Mouse (Mus musculus) embryonic facial prominence, embryonic 15.5 days (tissue): Measurements from ENCODE around the gene Kcnc1. TPM values are rescaled to one million over a fixed set of nuclear protein-coding genes. Genes with fewer than 3 reads are reported as not detected.

Experiments
- ATAC-seq: fragments of 200-750 bp; cut with Nextera tagmentation; 2 replicates; pipeline ENCODE4 v1.8.0; 2017; ENCODE audit warnings: low read depth, moderate TSS enrichment; ENCODE audit not compliant: insufficient number of reproducible peaks, low FRiP score, low TSS enrichment
- H3K27ac ChIP-seq: fragments of 300-500 bp; sonication (generic); replicated peaks from 2 replicates; pipeline ENCODE4 v1.5.1; 2015; ENCODE audit warnings: mild to moderate bottlenecking, inconsistent platforms
- H3K27me3 ChIP-seq: fragments of 300-500 bp; sonication (generic); 2 replicates; pipeline ENCODE4 v1.6.1; 2015; ENCODE audit warnings: inconsistent platforms
- H3K36me3 ChIP-seq: fragments of 300-500 bp; sonication (generic); 2 replicates; pipeline ENCODE4 v1.6.1; 2015; ENCODE audit warnings: mild to moderate bottlenecking, inconsistent platforms
- H3K4me1 ChIP-seq: fragments of 300-500 bp; sonication (generic); 2 replicates; pipeline ENCODE4 v1.6.1; 2015; ENCODE audit warnings: inconsistent platforms
- H3K4me2 ChIP-seq: fragments of 300-500 bp; sonication (generic); replicated peaks from 2 replicates; pipeline ENCODE4 v1.6.1; 2015; ENCODE audit warnings: mild to moderate bottlenecking, inconsistent platforms
- H3K4me3 ChIP-seq: fragments of 300-500 bp; sonication (generic); replicated peaks from 2 replicates; pipeline ENCODE4 v1.5.1; 2015; ENCODE audit warnings: mild to moderate bottlenecking, inconsistent platforms
- H3K9ac ChIP-seq: fragments of 300-500 bp; sonication (generic); 2 replicates; pipeline ENCODE4 v1.6.1; 2015; ENCODE audit warnings: inconsistent platforms
- H3K9me3 ChIP-seq: fragments of 300-500 bp; sonication (generic); replicated peaks from 2 replicates; pipeline ENCODE4 v1.6.1; 2016; ENCODE audit warnings: inconsistent platforms
- WGBS: fragments of 180-500 bp; shearing (Covaris S2); methylation state at CpG from one replicate; pipeline ENCODE4 v1.1.7; 2015; 5-methylcytosine and 5-hydroxymethylcytosine counted together
- polyA plus RNA-seq: library from polyadenylated mRNA; unstranded; fragments of >200 nt; fragmentation: Nextera tagmentation; extraction: Ambion mirVana; gene quantifications from 2 replicates; pipeline ENCODE4 v1.2.1, GENCODE M21; 2015

Gene Kcnc1
- polyA plus RNA-seq, 1 experiment from 2014 or later = 0.31 TPM

DNA sequence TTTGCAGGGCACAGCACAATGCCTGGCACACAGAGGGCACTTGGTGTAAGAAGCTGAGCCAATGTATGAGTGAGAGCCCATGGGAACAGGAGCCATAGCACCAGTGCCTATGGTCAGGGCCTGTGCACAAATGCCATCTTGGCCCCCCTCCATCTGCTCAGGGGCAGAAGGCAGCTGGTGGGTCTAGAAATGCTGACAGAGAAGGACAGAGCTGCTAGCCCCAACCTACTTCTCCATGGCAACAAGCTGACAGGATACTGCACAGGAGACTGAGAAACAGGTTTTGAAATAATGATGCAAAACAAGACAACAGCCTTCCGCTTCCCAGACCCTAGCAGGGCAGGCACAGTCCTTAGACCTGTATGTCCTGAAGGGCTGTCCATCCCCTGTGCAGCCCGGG lies 62.9 kb downstream of the Kcnc1 start:
- no peaks in the 10 kb centered on the region for H3K36me3 ChIP-seq
- WGBS = 64% methylated on average over 2 of the region's 2 CpGs
- no peak overlapping the region for H3K27ac ChIP-seq
- no peak overlapping the region for H3K9ac ChIP-seq
- H3K4me3 ChIP-seq = no peak overlapping the region
- H3K9me3 ChIP-seq = no peaks in the 10 kb centered on the region
- H3K27me3 ChIP-seq = no peaks in the 10 kb centered on the region
- H3K4me1 ChIP-seq = no peaks in the 10 kb centered on the region
- no peak for ATAC-seq
- no peak overlapping the region for H3K4me2 ChIP-seq

DNA sequence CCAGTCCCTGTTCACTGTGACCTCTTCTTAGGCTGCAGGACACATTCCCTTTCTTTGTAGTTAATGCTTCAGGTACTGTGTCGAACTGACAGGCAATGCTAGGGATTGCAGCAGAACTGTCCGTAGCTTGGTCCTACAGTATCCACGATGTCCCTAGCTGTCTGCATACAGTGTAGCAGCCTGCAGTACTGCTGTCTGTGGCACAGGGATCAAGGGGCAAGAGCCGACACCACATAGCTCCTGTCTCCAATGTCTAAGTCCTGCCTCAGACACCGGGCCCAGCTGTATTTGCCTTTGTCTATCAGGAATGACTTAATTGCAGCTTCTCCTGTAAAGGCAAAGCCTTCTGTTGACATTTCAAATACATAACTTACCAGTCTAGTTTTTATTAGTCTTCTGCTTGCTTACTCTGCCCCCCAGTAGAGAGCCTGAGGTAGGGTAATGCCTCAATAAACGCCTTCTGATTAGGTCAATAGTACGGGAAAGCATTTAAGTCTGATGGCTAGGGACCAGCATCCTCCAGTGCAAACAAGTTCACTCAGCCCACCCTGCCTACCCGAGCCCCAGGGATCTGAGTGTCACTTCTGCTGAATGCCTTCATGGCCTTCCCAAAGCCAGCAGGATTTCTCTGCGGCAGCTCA lies 63.4 kb downstream of the Kcnc1 start:
- no peak for ATAC-seq
- H3K4me1 ChIP-seq = no peaks in the 10 kb centered on the region
- H3K4me2 ChIP-seq = no peak overlapping the region
- WGBS = 74% methylated on average over 9 of the region's 9 CpGs
- no peak overlapping the region for H3K27ac ChIP-seq
- no peaks in the 10 kb centered on the region for H3K36me3 ChIP-seq
- no peak overlapping the region for H3K9ac ChIP-seq
- no peaks in the 10 kb centered on the region for H3K27me3 ChIP-seq
- H3K4me3 ChIP-seq = no peak overlapping the region
- no peaks in the 10 kb centered on the region for H3K9me3 ChIP-seq

DNA sequence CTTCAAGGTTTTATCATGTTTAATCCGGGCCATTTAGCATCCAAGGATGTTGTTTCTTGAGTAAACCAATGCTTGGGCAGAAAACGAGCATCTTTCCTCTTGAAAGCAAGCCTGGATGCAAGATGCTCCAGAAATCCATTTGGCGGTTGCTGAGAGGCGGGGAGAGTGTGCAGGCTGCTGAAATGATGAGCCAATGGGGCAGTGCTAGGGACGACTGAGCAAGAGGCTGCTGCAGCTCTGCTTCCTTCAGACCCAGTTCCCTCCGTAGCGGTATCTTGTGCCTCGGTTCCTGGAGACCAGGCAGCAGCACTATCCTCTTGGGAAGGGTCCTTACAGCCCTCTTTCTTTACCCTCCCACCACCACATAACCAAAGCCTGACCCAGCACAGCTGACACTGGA lies 66.0 kb downstream of the Kcnc1 start:
- peaks cover 4% of the 10 kb centered on the region; the same call in 1 of the 2 replicates for H3K4me1 ChIP-seq
- no peaks in the 10 kb centered on the region for H3K27me3 ChIP-seq
- WGBS = 55% methylated on average over 8 of the region's 8 CpGs
- H3K4me3 ChIP-seq = no peak overlapping the region
- ATAC-seq = no peak
- no peaks in the 10 kb centered on the region for H3K36me3 ChIP-seq
- no peak overlapping the region for H3K9ac ChIP-seq
- no peak overlapping the region for H3K4me2 ChIP-seq
- H3K27ac ChIP-seq = no peak overlapping the region
- H3K9me3 ChIP-seq = no peaks in the 10 kb centered on the region

GRCm38 (mm10) chr7:46463136-46463535 lies 66.8 kb downstream of the Kcnc1 start:
- Histone ChIP-seq H3K27me3 (no peaks in the 10 kb centered on the region), H3K9me3 (no peaks in the 10 kb centered on the region), H3K27ac (no peak overlapping the region), H3K36me3 (no peaks in the 10 kb centered on the region), H3K4me1 (peaks cover 4% of the 10 kb centered on the region; the same call in 1 of the 2 replicates), H3K9ac (no peak overlapping the region), H3K4me2 (no peak overlapping the region), H3K4me3 (no peak overlapping the region)
- 83% methylated on average over 8 of the region's 8 CpGs for WGBS
- ATAC-seq = no peak

GRCm38 (mm10) chr7:46466422-46466981 lies 70.2 kb downstream of the Kcnc1 start:
- Histone ChIP-seq H3K9me3 (no peaks in the 10 kb centered on the region), H3K4me2 (no peak overlapping the region), H3K27me3 (no peaks in the 10 kb centered on the region), H3K4me3 (no peak overlapping the region), H3K36me3 (no peaks in the 10 kb centered on the region), H3K9ac (no peak overlapping the region), H3K27ac (no peak overlapping the region; the same call in 1 of the 2 replicates), H3K4me1 (peaks cover 4% of the 10 kb centered on the region; the same call in 1 of the 2 replicates)
- WGBS = 52% methylated on average over 7 of the region's 7 CpGs
- no peak for ATAC-seq

DNA sequence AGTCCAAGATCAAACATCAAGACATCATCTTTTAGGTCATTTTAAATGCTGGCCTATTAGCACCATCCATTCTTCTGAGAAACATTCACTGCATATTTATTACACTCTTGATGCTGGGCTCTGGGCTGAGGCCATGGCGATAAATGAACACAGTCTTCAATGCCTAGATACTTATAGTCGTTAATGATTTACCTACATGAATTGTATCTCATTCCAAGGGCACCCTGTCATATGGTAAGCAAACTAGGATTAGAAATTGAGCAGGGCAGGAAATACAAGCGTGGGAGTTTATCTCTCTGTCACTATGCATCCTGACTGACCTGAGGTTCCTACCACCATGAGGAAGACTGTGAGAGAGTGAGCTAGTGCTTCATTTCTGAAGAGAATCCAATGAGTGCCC lies 73.2 kb downstream of the Kcnc1 start:
- Histone ChIP-seq H3K9me3 (no peaks in the 10 kb centered on the region), H3K9ac (no peak overlapping the region), H3K4me1 (peaks cover 4% of the 10 kb centered on the region; the same call in 1 of the 2 replicates), H3K36me3 (no peaks in the 10 kb centered on the region), H3K27ac (no peak overlapping the region), H3K4me3 (no peak overlapping the region), H3K27me3 (no peaks in the 10 kb centered on the region), H3K4me2 (no peak overlapping the region)
- 89% methylated on average over 3 of the region's 3 CpGs for WGBS
- no peak for ATAC-seq

- Histone ChIP-seq H3K4me3 (no peak overlapping the region), H3K4me2 (no peak overlapping the region), H3K27me3 (no peaks in the 10 kb centered on the region), H3K4me1 (peaks cover 4% of the 10 kb centered on the region; the same call in 1 of the 2 replicates), H3K36me3 (no peaks in the 10 kb centered on the region), H3K27ac (no peak overlapping the region), H3K9ac (no peak overlapping the region), H3K9me3 (no peaks in the 10 kb centered on the region)
- WGBS = 58% methylated on average over 7 of the region's 7 CpGs
- ATAC-seq = no peak
Observed at GRCm38 (mm10) chr7:46471054-46471737, 74.9 kb downstream of the Kcnc1 start.

GRCm38 (mm10) chr7:46473141-46473540 lies 76.8 kb downstream of the Kcnc1 start:
- H3K9me3 ChIP-seq = no peaks in the 10 kb centered on the region
- H3K27ac ChIP-seq = no peak overlapping the region
- no peaks in the 10 kb centered on the region for H3K36me3 ChIP-seq
- no peak overlapping the region for H3K4me2 ChIP-seq
- no peak overlapping the region for H3K4me3 ChIP-seq
- no peak for ATAC-seq
- H3K27me3 ChIP-seq = no peaks in the 10 kb centered on the region
- H3K4me1 ChIP-seq = no peaks in the 10 kb centered on the region
- WGBS = 42% methylated on average over 9 of the region's 9 CpGs
- no peak overlapping the region for H3K9ac ChIP-seq

DNA sequence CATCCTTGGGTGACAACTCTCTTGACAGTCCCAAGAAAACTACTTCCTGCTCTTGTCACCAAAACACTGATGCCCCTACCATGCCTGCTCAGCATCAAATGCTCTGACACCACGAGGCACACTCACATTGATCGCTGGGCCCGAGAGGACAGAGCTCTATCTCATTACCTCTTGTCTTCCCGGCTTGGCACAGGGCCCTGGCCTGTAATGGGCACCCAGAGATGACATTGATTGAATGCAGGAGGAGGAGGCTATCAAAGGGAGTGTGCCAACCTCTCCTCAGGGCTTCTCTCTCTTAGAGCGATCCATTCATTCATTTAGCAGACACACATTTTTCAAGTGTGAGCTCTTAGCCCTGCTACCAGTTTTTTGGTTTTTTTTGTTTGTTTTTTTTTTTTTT lies 79.2 kb downstream of the Kcnc1 start:
- no peaks in the 10 kb centered on the region for H3K36me3 ChIP-seq
- no peaks in the 10 kb centered on the region for H3K27me3 ChIP-seq
- H3K27ac ChIP-seq = no peak overlapping the region
- no peaks in the 10 kb centered on the region for H3K4me1 ChIP-seq
- H3K4me3 ChIP-seq = no peak overlapping the region
- WGBS = 83% methylated on average over 5 of the region's 5 CpGs
- no peak for ATAC-seq
- no peak overlapping the region for H3K4me2 ChIP-seq
- H3K9me3 ChIP-seq = no peaks in the 10 kb centered on the region
- no peak overlapping the region for H3K9ac ChIP-seq

DNA sequence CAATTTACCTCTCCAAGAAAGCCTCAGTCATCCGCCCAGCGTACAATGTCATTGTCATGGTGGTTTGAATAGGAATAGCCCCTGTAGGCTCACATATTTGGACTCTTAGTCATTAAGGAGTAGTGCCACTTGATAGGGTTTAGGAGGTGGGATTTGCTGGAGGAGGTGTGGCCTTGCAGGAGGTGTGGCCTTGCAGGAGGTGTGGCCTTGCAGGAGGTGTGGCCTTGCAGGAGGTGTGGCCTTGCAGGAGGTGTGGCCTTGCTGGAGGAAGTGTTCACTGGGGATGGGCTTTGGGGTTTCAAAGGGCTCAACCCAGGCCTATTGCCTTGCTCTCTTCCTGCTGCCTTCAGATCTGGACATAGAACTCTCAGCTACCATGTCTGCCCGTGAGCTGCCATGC lies 81.2 kb downstream of the Kcnc1 start:
- Histone ChIP-seq H3K9ac (no peak overlapping the region), H3K9me3 (no peaks in the 10 kb centered on the region), H3K4me2 (no peak overlapping the region), H3K4me3 (no peak overlapping the region), H3K4me1 (no peaks in the 10 kb centered on the region), H3K27me3 (no peaks in the 10 kb centered on the region), H3K27ac (no peak overlapping the region), H3K36me3 (no peaks in the 10 kb centered on the region)
- ATAC-seq = no peak
- WGBS = 87% methylated on average over 3 of the region's 3 CpGs

GRCm38 (mm10) chr7:46479793-46480192 lies 83.5 kb downstream of the Kcnc1 start:
- Histone ChIP-seq H3K9me3 (no peaks in the 10 kb centered on the region), H3K27ac (no peak overlapping the region), H3K36me3 (no peaks in the 10 kb centered on the region), H3K4me3 (no peak overlapping the region), H3K4me1 (no peaks in the 10 kb centered on the region), H3K27me3 (no peaks in the 10 kb centered on the region), H3K9ac (no peak overlapping the region), H3K4me2 (no peak overlapping the region)
- 52% methylated on average over 6 of the region's 6 CpGs for WGBS
- no peak for ATAC-seq
